Mouse (Mus musculus) gastrocnemius, postnatal 14 days (tissue): Measurements from ENCODE around the gene Gtf2h5. TPM values are rescaled to one million over a fixed set of nuclear protein-coding genes. Genes with fewer than 3 reads are reported as not detected.

Experiments
- DNase-seq: peaks from one replicate; pipeline ENCODE4 v3.0.0; 2021; ENCODE audit warnings: mixed read lengths
- intact Hi-C: fragments of 180-260 bp; cut with DNase I; formaldehyde crosslinking; loops from one replicate; pipeline ENCODE4 v1.15.1; 2025; ENCODE audit warnings: low total_unique reads
- long read RNA-seq, 2 experiments: library from polyadenylated mRNA; stranded (forward); transcript quantifications; one replicate each; pipeline ENCODE4 v2.0.0; 2021
- total RNA-seq, 2 experiments: library from RNA; stranded (reverse); gene quantifications; 2 replicates each; pipeline ENCODE4 v1.2.3; 2021

The Gtf2h5 gene
- 10 to 100 TPM; 55.5 to 61.0 TPM for total RNA-seq
- long read RNA-seq, experiment 1, transcript Gtf2h5-201 (3 exons, 2,245 nt): major isoform, 60 of 67 reads
- long read RNA-seq, experiment 1, partial matches to known transcripts: 4 of 67 reads
- long read RNA-seq, experiment 1, other reads (novel, unspliced or antisense): 0 of 67 reads
- long read RNA-seq, experiment 2, transcript Gtf2h5-201 (3 exons, 2,245 nt): major isoform, 88 of 100 reads
- long read RNA-seq, experiment 2, partial matches to known transcripts: 2 of 100 reads
- long read RNA-seq, experiment 2, other reads (novel, unspliced or antisense): 9 of 100 reads

DNA sequence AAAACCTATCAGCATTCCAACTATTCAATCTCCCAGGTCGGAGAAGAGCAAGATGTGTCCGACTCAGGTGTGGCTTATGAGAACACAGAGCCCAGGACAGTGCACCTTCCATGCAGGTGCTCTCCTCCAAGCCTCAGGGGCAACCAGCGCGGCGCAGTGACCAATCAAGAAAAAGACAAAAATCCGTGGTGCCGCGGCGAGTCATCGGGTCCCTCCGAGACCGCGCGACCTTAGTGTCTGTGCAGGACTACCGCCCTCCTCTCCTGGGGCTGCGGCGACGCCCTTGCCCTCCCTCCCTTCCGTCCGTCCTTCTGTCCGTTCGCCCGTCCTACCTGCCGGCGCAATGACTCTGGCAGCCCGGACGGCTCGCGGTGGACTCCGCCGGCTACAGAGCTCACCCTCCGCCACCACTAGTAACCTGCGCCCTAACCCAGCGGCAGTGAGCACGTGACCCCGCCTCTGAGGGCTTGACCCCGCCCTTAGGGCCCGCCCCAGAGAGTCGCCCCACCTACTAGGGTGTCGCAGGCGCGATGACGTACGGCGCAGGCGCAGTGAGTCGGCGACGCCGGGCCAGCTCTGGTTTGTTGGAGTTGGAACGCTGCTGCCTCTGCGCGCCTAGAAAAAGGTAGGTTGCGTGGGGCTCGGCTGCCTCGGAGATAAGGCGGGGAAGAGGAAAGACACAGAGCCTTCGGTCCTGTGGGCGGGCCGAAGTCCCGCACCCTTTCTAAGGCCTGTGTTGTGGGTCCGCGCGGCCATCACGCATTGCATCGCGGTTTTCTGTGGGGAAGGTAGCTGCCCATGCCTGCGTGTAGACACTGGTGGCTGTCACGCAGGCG, at the start of gene Gtf2h5, which contains the start of gene Serac1:
TSS of gene Gtf2h5 (plus strand) at position 500 of the 836 bp plus-strand sequence.
TSS of gene Serac1 (minus strand) at position 455 of the 836 bp plus-strand sequence.
- intact Hi-C loops: no loop called here
- DNase-seq: peak; percentile 97

DNA sequence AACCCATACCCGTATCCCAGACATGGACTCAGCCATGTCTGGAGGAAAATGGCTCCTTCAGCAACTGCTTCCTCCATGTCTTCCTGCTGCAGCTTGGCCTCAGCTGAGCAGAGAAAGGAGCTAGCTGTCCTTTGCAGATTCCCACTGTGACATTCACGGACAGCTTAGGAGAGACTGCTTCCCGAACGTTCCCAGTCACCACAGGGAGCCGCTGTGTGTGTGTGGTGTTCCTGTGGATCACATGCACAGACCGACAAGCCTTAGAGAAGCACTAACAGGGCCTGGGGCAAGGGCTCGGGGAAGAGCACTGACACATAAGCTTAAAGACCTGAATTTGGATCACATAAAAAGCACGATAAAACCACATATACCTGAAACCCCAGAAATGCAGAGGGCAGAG, 43.9 kb upstream of the Gtf2h5 start:
- DNase-seq: no peak
- intact Hi-C loops: no loop called here

DNA sequence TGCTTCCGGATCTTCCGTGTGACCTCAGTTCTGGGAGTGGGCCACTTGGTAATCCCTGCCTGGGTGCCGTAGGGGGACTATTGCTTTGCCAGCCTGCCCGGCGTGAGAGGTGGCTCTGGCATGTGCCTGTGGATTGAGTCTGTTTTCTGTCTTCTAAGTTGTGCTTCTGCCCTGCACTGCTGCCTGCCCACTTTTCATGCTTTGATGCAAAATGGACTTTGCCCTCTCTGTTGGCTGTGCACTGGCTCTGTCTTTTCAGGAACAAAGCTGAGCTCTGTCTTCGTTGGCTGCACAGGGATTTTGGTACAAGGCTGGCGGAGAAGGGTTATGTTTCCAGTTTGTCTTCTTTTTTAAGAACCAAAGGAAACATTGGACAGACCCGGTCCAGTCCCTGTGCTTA, 43.1 kb upstream of the Gtf2h5 start:
- intact Hi-C loops: no loop called here
- no peak for DNase-seq

DNA sequence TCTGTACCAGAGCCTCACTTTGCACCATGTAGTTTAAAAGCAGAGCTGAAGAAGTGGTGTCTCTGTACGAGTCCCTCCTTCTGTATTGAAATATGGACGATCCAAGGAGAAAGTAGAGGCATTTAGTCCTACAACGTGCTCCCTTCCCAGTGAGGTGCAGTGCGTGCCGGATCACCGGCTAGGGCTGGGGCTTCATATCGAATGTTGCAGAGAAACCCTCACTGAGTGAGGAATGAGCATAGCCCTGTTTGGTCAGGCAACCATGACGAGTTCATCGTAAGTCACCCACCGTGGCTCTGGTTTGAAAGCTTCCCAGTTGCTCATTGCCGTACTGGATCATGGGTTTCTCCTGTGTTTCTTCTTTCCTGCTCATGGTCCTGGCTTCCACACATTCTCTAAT, 42.7 kb upstream of the Gtf2h5 start:
- DNase-seq: no peak
- intact Hi-C loops: no loop called here

DNA sequence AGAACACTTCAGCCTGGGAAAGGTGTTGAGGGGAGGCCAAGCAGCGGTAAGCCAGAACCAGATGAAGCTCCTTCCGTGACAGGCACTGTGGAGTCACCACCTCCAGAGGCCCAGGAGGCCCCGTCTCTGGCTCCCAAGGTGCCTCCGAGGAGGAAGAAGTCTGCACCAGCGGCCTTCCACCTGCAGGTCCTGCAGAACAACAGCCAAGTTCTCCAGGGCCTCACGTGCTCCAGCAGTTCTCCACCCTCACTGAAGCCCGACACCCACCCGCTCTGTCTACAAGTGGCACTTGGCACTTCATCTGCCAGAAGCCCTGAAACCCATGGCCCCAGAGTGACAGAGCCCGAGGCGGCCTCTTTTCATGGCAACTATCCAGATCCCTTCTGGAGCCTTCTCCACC, 42.1 kb upstream of the Gtf2h5 start:
- intact Hi-C loops: no loop called here

DNA sequence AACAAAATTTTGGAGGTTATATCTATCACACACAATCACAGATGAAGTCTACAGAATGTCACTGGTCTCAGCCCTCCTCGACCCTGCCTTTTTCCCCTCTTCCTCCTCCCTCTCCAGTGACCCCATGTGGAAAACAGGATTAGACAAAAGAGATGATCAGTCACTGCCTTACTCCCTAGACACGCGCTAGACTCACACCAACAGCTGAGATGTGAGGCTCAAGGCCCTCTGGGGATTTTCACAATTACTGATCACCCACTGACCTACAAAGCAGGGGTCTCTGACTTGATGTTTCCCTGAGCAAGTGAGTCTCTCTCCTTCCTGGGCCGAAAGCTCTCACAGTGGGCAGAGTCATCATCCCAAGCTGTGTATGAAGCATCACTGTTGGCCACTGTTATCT, 26.8 kb upstream of the Gtf2h5 start:
- no peak for DNase-seq
- intact Hi-C loops: no loop called here

More for the DNA sequence above, 42.1 kb upstream of the Gtf2h5 start:
- no peak for DNase-seq

DNA sequence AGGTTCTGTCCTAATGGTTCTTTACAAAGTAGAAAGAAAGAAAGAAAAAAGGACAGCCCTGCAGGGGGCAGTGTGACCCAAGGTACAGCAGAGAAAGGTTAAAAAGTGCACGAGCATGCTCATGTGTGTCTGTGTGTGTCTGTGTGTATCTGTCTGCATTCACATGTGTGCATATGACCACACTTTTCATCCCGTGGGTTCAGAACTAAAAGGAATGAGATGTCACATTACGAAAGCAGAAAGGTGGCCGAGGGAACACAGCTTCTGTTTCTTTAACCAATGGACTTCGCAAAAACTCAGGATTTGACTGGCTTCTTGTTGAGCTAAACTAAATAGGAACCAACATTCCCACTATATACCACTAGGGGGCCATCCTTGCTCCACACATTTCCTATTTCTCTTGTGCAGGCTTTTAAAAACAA, 24.6 kb upstream of the Gtf2h5 start:
- intact Hi-C loops: no loop called here
- DNase-seq: no peak

DNA sequence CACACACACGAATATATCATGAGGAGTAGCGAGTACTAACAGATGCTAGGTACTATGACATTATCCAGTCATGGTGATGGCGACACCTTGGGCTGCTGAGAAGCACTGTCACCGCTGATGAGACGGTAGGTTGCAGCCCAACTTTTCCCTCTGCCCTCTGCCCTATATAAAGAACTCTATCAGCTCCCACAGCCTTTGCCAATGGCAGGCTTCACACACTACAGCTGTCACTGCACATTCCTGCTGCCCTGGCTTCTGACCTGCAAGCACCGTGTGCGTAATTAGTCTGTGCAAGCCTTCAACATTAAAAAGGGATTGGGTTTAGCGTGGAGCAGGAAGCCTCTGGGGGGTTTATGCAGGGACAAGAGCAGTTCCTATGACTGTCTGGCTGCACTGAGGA, 16.8 kb upstream of the Gtf2h5 start:
- intact Hi-C loops: no loop called here
- no peak for DNase-seq

DNA sequence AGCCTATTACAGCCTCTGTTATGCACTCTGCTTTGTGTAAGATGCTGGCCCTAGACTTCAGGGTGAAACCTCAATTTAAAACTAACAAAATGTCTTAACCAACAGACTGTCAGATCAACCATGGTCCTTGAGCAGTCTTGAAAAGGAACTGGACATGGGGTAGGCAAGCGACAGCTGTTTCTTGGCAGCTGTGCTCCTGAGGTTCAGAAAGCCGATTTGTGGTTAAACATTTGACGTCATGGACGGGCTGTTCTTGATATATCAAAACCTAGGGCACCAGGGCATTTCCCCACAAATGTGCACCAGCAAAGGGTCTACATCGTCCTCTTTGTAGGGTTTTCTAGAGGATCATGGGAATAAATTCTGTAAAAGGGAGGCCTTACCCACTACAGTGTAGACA, 16.1 kb upstream of the Gtf2h5 start:
- intact Hi-C loops: no loop called here

DNA sequence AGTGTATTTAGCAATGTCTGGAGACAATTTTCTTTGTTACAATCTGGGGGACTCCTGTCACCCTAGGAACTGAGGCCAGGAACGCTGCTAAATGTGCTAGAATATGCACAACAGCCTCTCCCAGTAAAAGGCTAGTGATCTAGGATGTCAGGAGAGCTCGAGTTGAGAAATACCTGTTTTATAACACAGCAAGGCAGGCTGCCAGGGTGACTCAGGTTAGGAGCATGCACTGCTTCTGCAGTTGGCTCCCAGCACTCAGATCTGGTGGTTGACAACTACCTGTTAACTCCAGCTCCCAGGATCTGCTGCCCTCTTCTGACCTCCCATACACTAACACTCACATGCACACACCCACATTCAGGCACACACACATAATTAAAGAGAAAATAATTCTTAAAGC, 13.6 kb upstream of the Gtf2h5 start:
- intact Hi-C loops: no loop called here
- DNase-seq: no peak

More for the DNA sequence above, 16.1 kb upstream of the Gtf2h5 start:
- no peak for DNase-seq

DNA sequence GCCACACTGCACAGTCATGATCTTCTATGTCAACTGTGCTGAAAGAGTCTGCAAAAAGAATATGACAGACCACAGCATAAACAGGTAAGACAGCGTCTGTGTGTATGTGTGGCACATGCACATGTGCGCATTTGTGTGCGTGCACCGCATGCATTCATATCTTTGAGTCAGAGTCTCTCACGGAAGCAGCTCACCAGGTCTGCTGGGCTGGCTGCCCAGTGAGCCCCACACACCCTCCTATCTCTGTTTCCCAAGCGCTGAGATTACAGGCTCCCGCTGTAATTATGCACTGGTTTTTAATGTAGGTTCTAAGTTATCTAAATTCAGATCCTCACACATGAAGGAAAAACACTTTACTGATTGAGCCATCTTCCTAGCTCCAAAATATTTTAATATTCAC, 12.0 kb upstream of the Gtf2h5 start:
- DNase-seq: no peak
- intact Hi-C loops: no loop called here

DNA sequence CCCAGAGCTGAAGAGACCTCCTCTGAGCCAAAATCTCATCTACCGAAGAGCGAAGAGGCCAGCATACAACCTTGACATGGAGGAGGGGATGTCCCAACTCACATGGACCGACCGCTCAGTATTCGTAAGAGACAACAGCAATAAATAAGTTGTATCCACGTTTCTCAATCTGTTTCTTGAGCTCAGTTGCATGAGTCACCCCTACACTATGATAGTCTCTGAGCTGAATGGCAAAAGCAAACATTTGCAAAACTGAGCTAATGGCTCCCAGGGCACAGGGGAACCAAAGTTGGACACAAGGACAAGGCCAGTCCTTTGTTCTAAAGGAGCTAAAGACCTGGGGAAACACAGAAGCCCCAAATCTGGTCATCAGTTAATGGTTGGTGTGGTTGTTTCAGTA, 9.7 kb upstream of the Gtf2h5 start:
- DNase-seq: no peak
- intact Hi-C loops: no loop called here

DNA sequence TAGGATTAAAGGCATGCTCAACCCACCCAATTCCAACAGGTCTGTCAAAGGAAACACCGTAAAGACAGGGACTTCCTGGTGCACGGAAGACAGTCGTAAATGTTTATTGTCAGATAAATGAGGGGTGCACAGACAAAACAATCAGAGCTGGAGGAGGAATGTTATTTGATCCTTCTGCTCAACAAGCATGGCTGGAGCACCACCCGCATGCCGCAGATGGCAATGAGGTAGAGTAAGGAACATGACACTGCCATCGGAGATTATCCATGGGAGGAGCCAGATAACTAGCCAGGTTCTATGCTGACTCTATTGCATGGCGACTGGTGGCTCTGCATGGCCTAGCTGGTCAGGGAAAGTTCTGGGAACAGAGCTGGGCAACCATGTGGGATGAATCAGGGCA, 6.2 kb upstream of the Gtf2h5 start:
- intact Hi-C loops: no loop called here
- no peak for DNase-seq

DNA sequence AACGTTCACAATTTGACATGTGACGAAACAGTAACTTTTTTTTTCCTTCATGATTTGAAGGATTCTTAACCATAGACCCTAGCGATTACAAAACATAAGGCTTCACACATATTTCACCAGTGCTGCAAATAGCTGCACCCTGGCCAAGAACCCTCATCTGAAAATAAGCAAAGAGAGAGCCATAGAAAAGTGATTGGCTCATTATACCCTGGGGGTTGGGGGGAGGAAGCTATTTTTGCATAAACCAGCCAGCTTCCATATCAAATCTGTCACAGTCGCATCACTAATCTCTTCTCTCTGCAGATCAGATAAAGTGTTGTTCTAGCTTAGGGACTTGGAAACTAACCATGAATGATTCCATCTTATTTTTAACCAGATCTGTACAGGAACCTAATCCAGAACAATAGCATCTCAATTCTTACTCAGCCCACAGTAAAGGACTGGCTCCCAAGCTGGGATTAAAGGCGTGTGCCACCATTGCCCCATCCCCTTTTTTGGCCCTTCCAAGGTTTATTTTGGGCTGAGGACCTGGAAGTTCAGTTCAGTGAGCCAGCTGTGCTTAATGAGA, 3.8 kb downstream of the Gtf2h5 start:
- intact Hi-C loops: no loop called here

DNA sequence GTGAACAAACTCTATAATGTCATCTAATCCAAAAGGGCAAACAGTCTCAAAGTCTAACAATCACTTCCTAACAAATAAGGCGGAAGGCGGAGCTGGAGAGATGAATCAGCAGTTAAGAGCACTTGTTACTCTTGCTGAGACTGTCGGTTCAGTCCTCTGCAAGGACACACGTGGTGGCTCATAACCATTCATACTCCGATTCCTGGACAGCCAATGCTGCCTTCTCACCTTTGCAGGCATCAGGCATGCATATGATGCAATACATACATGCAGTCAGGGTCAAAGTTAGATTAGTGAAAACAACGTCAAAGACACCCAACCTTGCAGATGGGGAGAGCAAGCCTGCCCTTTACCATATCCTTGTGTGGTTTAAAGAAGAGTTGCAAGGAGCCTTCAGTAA, 12.0 kb downstream of the Gtf2h5 start:
- DNase-seq: no peak
- intact Hi-C loops: no loop called here

More for the DNA sequence above, 3.8 kb downstream of the Gtf2h5 start:
- DNase-seq: no peak

DNA sequence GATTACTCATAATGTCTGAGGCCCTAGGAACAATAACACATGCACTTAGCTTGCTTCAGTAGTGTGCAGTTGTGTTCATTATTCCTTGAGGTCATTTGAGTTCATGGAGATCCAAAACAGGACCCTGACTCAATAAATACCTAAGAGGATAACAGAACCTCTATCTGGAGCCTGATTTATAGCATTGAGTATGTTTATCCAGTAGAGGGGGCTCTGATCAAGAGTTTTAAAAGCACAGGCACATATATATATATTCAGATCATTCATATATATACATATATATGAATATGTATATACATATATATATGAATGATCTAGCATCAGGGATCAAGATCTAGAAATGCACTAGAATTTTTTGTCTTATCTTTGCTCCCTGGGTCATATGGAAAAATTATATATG, 16.0 kb downstream of the Gtf2h5 start:
- no peak for DNase-seq
- intact Hi-C loops: no loop called here

DNA sequence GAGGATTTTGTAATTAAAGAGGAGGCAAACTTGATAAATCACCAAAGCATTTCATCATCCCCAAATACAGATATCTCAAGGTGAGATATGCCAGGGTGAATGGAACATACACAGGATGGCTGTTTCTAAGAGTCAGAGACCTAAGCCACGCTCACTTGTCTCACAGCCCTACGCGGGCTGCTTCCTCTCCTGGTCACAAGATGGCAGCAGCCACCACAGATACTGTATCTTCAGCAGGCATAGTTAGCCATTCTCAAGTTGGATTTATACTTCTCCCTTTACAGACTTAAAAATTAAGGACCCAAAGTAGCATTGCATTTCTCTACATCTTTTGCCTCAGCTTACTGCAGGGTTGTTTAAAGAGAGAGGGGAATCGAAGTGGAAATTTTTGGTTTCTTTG, 18.3 kb downstream of the Gtf2h5 start:
- intact Hi-C loops: no loop called here
- DNase-seq: peak; percentile 39

DNA sequence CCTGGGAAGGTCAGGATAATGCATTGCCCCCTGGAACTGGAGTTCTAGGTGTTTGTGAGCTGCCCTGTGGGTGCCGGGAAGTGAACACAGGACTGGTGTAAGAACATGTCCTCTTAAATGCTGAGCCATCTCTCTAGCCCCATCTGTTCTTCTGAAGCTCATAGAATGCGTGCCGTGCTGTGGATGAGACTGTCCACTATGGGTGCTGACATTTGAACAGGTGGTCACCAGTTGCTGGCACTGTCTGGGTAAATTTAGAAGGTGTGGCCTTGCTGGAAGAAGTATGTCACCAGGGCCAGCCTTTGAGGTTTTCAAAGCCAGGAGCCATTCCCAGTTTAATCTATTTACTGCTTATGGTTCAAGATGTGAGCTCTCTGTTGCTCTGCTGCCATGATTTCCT, 22.7 kb downstream of the Gtf2h5 start:
- DNase-seq: no peak
- intact Hi-C loops: no loop called here

DNA sequence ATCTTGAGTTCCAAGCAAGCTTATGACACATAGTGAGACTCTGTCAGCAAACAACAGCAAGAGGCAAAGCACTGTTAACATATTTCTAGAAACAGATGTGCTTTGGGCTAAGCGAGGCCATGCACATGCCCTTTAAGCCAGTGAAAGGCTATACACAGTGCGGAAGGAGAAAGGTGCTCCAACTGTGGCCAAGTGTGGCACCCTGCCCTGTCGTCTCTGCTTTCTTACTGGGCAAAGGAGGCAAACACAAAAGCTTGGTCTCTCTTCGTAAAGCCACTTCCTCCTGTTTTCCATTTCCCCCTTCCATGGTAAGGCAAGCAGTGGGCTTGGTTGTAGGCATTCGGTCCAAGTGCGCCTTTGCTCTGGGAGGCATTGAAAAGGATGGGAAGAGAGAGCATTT, 24.0 kb downstream of the Gtf2h5 start:
- intact Hi-C loops: no loop called here
- DNase-seq: no peak

DNA sequence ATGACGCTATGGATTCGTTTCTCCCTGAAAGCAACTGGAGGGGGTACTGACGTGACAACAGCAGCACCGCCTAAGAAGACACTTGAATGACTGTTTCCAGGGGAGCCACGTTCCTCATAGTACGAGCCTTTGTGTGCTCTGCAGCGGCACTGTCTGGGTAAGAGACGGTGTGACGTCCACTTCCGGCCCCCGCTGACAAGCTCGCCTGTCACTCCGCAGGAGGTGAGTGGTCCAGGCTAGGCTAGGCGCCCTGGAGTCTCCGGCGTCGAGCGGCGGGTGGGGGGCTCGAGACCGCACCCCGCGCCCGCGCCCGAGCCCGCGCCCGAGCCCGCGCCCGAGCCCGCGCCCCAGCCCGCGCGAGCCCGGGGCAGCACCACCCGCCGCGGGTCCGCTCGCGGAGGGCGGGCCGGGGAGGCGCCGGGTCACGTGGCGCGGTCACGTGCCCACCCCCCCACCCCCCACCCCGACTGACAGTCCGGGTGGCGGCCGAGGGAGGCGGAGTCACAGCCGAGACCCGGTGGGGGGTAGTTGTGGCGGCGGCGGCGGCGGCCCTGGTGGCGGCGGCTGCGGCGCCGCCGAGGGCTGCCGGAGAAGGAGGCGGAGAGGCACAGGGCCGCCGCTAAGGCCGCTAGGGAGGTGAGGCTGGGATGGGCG, 26.9 kb downstream of the Gtf2h5 start, which contains the start of gene Tulp4:
TSS of gene Tulp4 (plus strand) at position 77 of the 654 bp plus-strand sequence.
- intact Hi-C loops: no loop called here
- peak; percentile 87 for DNase-seq
